Mouse (Mus musculus): ENCODE measurements at regions not wholly inside any gene's neighbourhood (a gene's known extent, or its start where the extent isn't known, plus 50 kb on each side); places are given as distances from the start of the nearest gene placed in this dataset.

- TF ChIP-seq CTCF (conservative IDR thresholded peaks at IDR 0.05): no peak
- DNase-seq (ENCODE audit: low spot score in 2 of 2): no peak
- no peak overlapping the region for H3K4me3 ChIP-seq
- H3K27ac ChIP-seq: no peak overlapping the region
Measured at GRCm38 (mm10) chr12:17601245-17602023, 56.8 kb downstream of the Odc1 start.

GRCm38 (mm10) chr12:17603576-17603975 is 59.0 kb downstream of the Odc1 start:
- DNase-seq (ENCODE audit: low spot score in 2 of 2): no peak
- no peak overlapping the region for H3K4me3 ChIP-seq
- TF ChIP-seq CTCF (conservative IDR thresholded peaks at IDR 0.05): no peak

GRCm38 (mm10) chr12:17610384-17610783 is 65.8 kb downstream of the Odc1 start:
- Histone ChIP-seq H3K27ac (no peak overlapping the region), H3K4me3 (no peak overlapping the region)
- no peak for DNase-seq (ENCODE audit: low spot score in 2 of 2)
- no peak for TF ChIP-seq CTCF (conservative IDR thresholded peaks at IDR 0.05)

More at GRCm38 (mm10) chr12:17603576-17603975, 59.0 kb downstream of the Odc1 start:
- H3K27ac ChIP-seq: no peak overlapping the region

GRCm38 (mm10) chr12:17611988-17612387 is 67.4 kb downstream of the Odc1 start:
- peak; percentile 71 to 76 for DNase-seq (ENCODE audit: low spot score in 2 of 2)
- TF ChIP-seq CTCF (conservative IDR thresholded peaks at IDR 0.05): no peak
- H3K27ac ChIP-seq: peak overlapping the region; percentile 70
- H3K4me3 ChIP-seq: no peak overlapping the region

- Histone ChIP-seq H3K4me3 (no peak overlapping the region), H3K27ac (no peak overlapping the region)
- TF ChIP-seq CTCF (conservative IDR thresholded peaks at IDR 0.05): no peak
- no peak for DNase-seq (ENCODE audit: low spot score in 2 of 2)
Measured at GRCm38 (mm10) chr12:17618300-17618699, 72.4 kb upstream of the Hpcal1 start.

GRCm38 (mm10) chr12:17620226-17620625 is 70.4 kb upstream of the Hpcal1 start:
- no peak for DNase-seq (ENCODE audit: low spot score in 2 of 2)
- Histone ChIP-seq H3K27ac (no peak overlapping the region), H3K4me3 (no peak overlapping the region)
- TF ChIP-seq CTCF (conservative IDR thresholded peaks at IDR 0.05): no peak

GRCm38 (mm10) chr12:17621487-17621888 is 69.2 kb upstream of the Hpcal1 start:
- no peak for TF ChIP-seq CTCF (conservative IDR thresholded peaks at IDR 0.05)
- H3K27ac ChIP-seq: no peak overlapping the region
- H3K4me3 ChIP-seq: no peak overlapping the region
- DNase-seq (ENCODE audit: low spot score in 2 of 2): peak in 1 of 2 experiments; percentile 5

- DNase-seq (ENCODE audit: low spot score in 2 of 2): no peak
- TF ChIP-seq CTCF (conservative IDR thresholded peaks at IDR 0.05): no peak
- Histone ChIP-seq H3K27ac (no peak overlapping the region), H3K4me3 (no peak overlapping the region)
Measured at GRCm38 (mm10) chr12:17622509-17623005, 68.1 kb upstream of the Hpcal1 start.

- Histone ChIP-seq H3K4me3 (no peak overlapping the region), H3K27ac (no peak overlapping the region)
- no peak for TF ChIP-seq CTCF (conservative IDR thresholded peaks at IDR 0.05)
- DNase-seq (ENCODE audit: low spot score in 2 of 2): no peak
Measured at GRCm38 (mm10) chr12:17626043-17626442, 64.6 kb upstream of the Hpcal1 start.

GRCm38 (mm10) chr12:17631161-17631560 is 59.5 kb upstream of the Hpcal1 start:
- no peak for DNase-seq (ENCODE audit: low spot score in 2 of 2)
- H3K4me3 ChIP-seq: no peak overlapping the region
- H3K27ac ChIP-seq: no peak overlapping the region
- TF ChIP-seq CTCF (conservative IDR thresholded peaks at IDR 0.05): no peak

GRCm38 (mm10) chr12:17636146-17636545 is 54.5 kb upstream of the Hpcal1 start:
- Histone ChIP-seq H3K4me3 (no peak overlapping the region), H3K27ac (no peak overlapping the region)
- peak in 1 of 2 experiments; percentile 10 for DNase-seq (ENCODE audit: low spot score in 2 of 2)
- TF ChIP-seq CTCF (conservative IDR thresholded peaks at IDR 0.05): no peak

- DNase-seq (ENCODE audit: low spot score in 2 of 2): no peak
- Histone ChIP-seq H3K4me3 (no peak overlapping the region), H3K27ac (no peak overlapping the region)
- no peak for TF ChIP-seq CTCF (conservative IDR thresholded peaks at IDR 0.05)
Measured at GRCm38 (mm10) chr12:17636590-17636989, 54.1 kb upstream of the Hpcal1 start.

All from layer of hippocampus, adult 2 months (tissue).